Mouse (Mus musculus): ENCODE measurements at regions not wholly inside any gene's neighbourhood (a gene's known extent, or its start where the extent isn't known, plus 50 kb on each side); places are given as distances from the start of the nearest gene placed in this dataset.

GRCm38 (mm10) chr12:58901931-58902330 is 109.9 kb downstream of the Sec23a start:
- no peak for DNase-seq (ENCODE audit: low spot score in 2 of 2)

DNA sequence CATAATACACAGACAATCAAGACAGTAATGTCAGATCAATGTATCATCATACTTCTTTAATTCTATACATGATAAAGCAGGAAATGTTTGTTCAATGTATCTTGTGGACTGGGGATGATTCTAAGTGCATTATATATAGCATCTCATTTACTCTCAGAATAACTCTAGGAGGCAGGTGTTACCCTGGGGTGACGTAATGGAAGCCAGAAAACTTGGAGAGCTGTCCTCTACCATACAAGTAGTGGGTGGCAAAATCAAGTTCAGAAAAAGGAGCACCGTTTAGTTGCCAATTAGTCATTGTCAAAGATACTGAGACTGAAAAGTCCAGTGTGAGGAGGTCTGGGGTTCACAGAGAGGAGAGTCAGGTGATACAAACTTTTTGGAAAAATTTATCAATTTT is 136.0 kb downstream of the Sec23a start:
- DNase-seq (ENCODE audit: low spot score in 2 of 2), result no peak

GRCm38 (mm10) chr12:58872465-58872864 is 139.4 kb downstream of the Sec23a start:
- no peak for DNase-seq (ENCODE audit: low spot score in 2 of 2)

DNA sequence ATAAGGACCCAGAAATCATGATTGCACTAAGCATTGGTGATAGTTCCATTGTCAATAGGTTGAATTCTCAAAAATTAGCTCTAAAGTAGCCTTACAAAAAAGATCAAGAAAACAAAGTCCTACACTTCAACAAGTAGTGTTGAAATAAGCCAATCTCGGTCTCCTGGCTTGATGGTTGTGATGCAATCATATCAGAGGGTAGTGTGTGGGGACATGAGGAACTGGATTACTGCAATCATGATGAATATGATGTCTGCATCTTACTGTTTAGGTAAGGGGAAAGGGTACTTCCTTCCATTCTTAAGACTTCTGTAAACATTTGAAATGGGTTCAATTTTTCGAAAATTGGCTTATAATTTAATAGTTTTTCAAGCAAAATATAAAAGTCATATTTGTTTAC is 155.3 kb downstream of the Sec23a start:
- DNase-seq (ENCODE audit: low spot score in 2 of 2), result no peak

DNA sequence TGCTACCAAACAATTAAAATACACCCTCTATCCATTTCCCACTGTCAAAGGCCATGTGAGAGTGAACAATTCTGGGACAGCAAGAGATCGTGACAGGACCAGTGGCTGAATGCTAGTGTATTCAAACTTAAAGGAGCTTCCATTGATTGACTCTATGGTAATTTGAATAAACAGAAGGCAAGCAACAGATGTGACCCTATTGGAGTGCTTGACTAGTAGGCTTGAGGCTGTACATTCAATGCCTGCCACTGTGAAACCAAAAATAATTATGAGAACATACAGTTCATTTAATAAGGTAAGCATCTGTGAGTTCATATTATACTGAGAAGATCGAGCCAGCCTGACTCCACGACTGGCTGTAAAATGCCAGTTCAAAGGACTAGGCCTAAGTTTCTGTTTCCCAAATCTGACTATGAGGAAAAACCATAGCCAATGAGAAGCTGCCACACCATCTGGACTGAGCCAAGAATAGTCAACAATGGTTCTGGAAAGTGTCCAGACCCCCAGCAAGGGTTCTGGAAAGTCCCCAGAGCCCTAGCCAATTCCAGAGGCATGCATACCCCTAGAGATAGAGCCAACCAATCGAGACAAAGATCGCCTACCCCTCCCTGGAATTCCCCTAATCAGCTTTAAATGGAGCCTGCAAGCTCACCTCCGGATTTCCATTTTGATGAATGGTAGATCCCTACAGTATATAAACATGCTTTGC is 160.0 kb downstream of the Sec23a start:
- DNase-seq (ENCODE audit: low spot score in 2 of 2), result no peak

DNA sequence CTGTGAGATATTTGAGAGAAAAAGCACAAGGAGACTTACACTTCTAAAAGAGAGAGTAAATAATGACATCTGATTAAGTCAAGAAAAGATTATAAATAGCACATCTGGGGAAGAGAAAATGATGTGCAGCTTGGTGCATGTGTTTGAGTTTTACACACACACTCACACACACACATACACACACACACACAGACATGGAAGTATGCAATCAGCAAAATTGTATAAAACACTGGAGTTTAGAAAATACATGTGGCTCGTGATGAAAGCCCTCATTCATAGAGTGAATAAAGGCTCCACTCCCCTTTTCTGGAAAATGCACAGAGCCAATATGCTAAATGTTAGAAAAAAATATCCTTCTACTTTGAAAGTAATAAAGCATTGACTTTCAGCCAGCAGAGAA is 182.2 kb downstream of the Sec23a start:
- DNase-seq (ENCODE audit: low spot score in 2 of 2), result no peak

GRCm38 (mm10) chr12:58827864-58828263 is 184.0 kb downstream of the Sec23a start:
- no peak for DNase-seq (ENCODE audit: low spot score in 2 of 2)

- no peak for DNase-seq (ENCODE audit: low spot score in 2 of 2)
Measured at GRCm38 (mm10) chr12:58825139-58825921, 186.5 kb downstream of the Sec23a start.

DNA sequence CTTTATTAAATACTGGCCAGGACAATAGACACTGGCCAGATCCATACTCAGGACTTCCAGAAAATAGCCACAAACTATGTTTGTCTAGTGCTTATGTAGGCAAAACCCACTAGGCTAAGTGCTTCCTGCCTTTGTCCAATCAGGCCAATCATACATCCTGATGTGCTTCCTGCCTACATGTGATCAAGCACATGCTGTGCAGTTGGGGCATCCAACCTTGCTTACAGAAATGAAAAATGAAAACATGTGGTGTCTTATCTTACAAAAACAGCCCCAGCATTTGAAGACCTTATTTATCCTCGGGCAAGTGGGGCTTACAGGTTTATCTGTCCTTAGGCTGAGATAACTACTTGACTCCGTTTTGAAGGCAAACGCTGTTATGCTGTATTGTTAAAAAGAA is 188.8 kb downstream of the Sec23a start:
- DNase-seq (ENCODE audit: low spot score in 2 of 2), result no peak

GRCm38 (mm10) chr12:58804068-58804467 is 207.7 kb downstream of the Sec23a start:
- DNase-seq (ENCODE audit: low spot score in 2 of 2), result no peak

DNA sequence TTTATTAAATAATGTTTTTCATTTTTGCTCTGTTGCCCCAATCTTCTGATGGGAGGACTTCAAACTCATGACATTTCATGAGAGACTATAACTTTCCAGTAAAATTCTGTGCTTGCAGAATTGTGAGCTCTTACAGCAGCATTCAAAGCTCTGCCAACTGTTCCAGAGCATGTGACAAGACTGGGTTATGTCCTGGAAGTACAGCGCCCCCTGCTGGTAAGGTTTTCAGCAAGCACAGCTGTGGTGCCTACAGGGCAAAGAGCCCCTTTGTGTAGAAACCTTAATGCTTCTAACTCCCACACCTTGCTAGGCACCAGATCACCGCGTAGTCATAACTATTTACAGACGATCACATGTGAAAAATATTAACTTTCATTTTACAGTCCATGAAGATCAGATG is 209.4 kb downstream of the Sec23a start:
- peak; percentile 74 to 83 for DNase-seq (ENCODE audit: low spot score in 2 of 2)
